Comparison of ENCODE assay signal across 8 mouse cellular contexts in the genomic region with DNA sequence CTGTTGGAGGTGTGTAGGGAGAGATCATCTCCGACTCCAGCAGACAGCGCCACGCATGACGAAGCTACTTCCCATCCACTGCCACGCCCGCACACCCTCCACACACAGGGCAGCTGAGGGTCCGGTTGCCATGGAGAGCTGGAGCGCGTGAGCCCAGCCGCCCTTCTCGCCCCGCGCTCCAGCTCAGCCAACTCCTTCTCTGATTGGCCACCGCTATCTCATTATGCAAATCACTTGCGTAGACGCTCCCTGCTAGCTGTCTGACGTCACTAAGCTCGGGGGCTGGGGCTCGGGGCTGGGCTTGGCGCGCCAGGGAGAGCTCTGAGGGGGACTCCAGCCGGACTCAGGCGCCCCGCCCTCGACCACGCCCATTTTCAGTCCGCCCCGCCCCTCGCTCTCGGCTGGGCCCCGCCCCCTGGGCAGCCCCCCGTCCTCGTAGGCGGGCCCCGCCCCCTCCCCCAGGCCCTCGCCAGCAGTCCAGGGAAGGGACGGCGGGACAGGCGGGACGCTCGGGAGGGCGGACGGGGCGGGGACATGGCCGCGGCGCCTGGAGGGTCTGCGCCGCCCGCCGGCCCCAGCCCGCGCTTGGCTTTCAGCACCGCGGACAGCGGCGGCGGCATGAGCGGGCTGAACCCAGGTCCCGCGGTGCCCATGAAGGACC. TPM values are rescaled to one million over a fixed set of nuclear protein-coding genes. Genes with fewer than 3 reads are reported as not detected.
DNase-seq lines count a peak whose midpoint lies in the region; ATAC-seq lines count a peak whose summit lies in the region.

A gene (plus strand): TSS at position 74 of the 661 bp plus-strand sequence.

- peak; percentile 56 for DNase-seq in NIH3T3 (ENCODE audit: low read depth)
- peak; percentile 94 for DNase-seq in cerebellum, adult 9-11 months
- DNase-seq in frontal cortex, adult 2 months (ENCODE audit: extremely low spot score in 1 of 2, low spot score in 1 of 2): peak; percentile 89 to 94
- DNase-seq in hindbrain, embryonic 11.5 days (ENCODE audit: low spot score): peak; percentile 98
- peak; percentile 85 to 96 for DNase-seq in layer of hippocampus, postnatal 14 days (ENCODE audit: low spot score in 2 of 2)
- peak; percentile 94 for DNase-seq in lung, postnatal 10 days
- peak; percentile 92 for DNase-seq in ovary, postnatal 14 days (ENCODE audit: low spot score)
- peak; percentile 86 to 89 for DNase-seq in thymus, postnatal 10 days (ENCODE audit: low spot score in 2 of 2)

- peak within 1 kb of the TSS; percentile 53 for H3K9ac ChIP-seq in hindbrain, embryonic 11.5 days (ENCODE audit: low read depth, low read length)

- no peaks in the 10 kb centered on the region for H3K36me3 ChIP-seq in hindbrain, embryonic 11.5 days (ENCODE audit: control insufficient read depth, insufficient read depth, low read length)

- H3K27ac ChIP-seq in hindbrain, embryonic 11.5 days (ENCODE audit: low read depth, low read length): peak within 1 kb of the TSS; percentile 25; the same call in 1 of the 2 replicates

- peaks cover 2% of the 10 kb centered on the region; the same call in 1 of the 2 replicates for H3K4me1 ChIP-seq in hindbrain, embryonic 11.5 days (replicated peaks; ENCODE audit: control insufficient read depth, insufficient read depth, low read length)

- ATAC-seq in hindbrain, embryonic 11.5 days (ENCODE audit: low FRiP score): peak; percentile 98

- peak within 1 kb of the TSS; percentile 38 for H3K4me3 ChIP-seq in hindbrain, embryonic 11.5 days (ENCODE audit: low read depth, low read length)

- H3K4me2 ChIP-seq in hindbrain, embryonic 11.5 days (replicated peaks; ENCODE audit: low read depth, low read length): peak within 1 kb of the TSS; percentile 73

- under 1% methylated on average over 33 of the region's 61 CpGs for whole genome bisulfite sequencing in hindbrain, embryonic 11.5 days

- H3K27me3 ChIP-seq in hindbrain, embryonic 11.5 days (ENCODE audit: control insufficient read depth, insufficient read depth, low read length): peaks cover 6% of the 10 kb centered on the region; the same call in 1 of the 2 replicates

- H3K9me3 ChIP-seq in hindbrain, embryonic 11.5 days (ENCODE audit: control insufficient read depth, low read length): no peaks in the 10 kb centered on the region

RNA-seq across cellular contexts. Expression of the gene that starts here (rescaled TPM):
- polyA plus RNA-seq in frontal cortex, adult 2 months (2012; rRNA removed): 17.5 and 19.3 TPM in 2 replicates
- 10.7 and 12.1 TPM in 2 replicates for polyA plus RNA-seq in hindbrain, embryonic 11.5 days (2014; fragmentation: Nextera tagmentation; extraction: Ambion mirVana)
- 10 to 100 TPM; 26.7 to 33.8 TPM for total RNA-seq in layer of hippocampus, postnatal 14 days (2021)

Comparison
In these comparisons a context has a peak if more than half of its experiments do, and no peak if none do; other contexts are left out.
1. Peak in every context shown above with its lines: DNase-seq, ATAC-seq, H3K4me3 ChIP-seq and H3K27ac ChIP-seq.